8 mouse cellular contexts compared by ENCODE assay signal in the genomic region with DNA sequence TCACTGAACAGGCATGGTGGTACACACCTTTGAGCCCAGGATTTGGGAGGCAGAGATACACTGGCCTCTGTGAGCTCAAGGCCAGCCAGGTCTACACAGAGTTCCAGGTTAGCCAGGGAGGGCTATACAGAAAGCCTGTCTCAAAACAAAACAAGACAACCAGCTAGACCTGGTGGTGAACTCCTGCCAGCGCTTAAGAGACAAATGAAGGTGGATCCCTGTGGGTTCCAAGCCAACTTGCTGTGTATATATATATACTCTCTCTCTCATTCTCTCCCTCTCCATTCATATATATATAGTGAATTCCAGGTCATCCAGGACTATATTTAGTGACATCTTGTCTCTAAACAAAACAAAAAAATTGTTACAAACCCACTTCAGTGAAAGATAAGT. TPM values are rescaled to one million over a fixed set of nuclear protein-coding genes. Genes with fewer than 3 reads are reported as not detected.
DNase-seq lines count a peak whose midpoint lies in the region; ATAC-seq and TF ChIP-seq lines count a peak whose summit lies in the region.

No protein-coding gene starts in this region.

- peak overlapping the region; percentile 81 for H3K9ac ChIP-seq in lung, embryonic 14.5 days
- H3K9ac ChIP-seq in embryonic facial prominence, embryonic 12.5 days: peak overlapping the region; percentile 76
- peak overlapping the region; percentile 67; the same call in 1 of the 2 replicates for H3K9ac ChIP-seq in neural tube, embryonic 14.5 days (replicated peaks; ENCODE audit: low read depth, low read length)

- no peak for TF ChIP-seq CTCF in lung, embryonic 14.5 days (IDR thresholded peaks at IDR 0.05; ENCODE audit: low read depth)

- H3K4me2 ChIP-seq in lung, embryonic 14.5 days: peak overlapping the region; percentile 88
- H3K4me2 ChIP-seq in embryonic facial prominence, embryonic 12.5 days (replicated peaks): peak overlapping the region; percentile 76
- H3K4me2 ChIP-seq in neural tube, embryonic 14.5 days (ENCODE audit: low read depth, low read length): peak overlapping the region; percentile 64

- H3K36me3 ChIP-seq in lung, embryonic 14.5 days (ENCODE audit: insufficient read depth): peaks cover 22% of the 10 kb centered on the region; the same call in 1 of the 2 replicates
- H3K36me3 ChIP-seq in embryonic facial prominence, embryonic 12.5 days: peaks cover 30% of the 10 kb centered on the region
- peaks cover 46% of the 10 kb centered on the region for H3K36me3 ChIP-seq in limb, embryonic 10.5 days
- peaks cover 3% of the 10 kb centered on the region for H3K36me3 ChIP-seq in neural tube, embryonic 14.5 days (ENCODE audit: control insufficient read depth, insufficient read depth, low read length)

- no peak for DNase-seq in lung, embryonic 14.5 days
- DNase-seq in lung, postnatal 4 days: no peak
- no peak for DNase-seq in limb, embryonic 10.5 days (ENCODE audit: low spot score)
- no peak for DNase-seq in right cerebral cortex, postnatal 10 days (ENCODE audit: low spot score in 2 of 2)
- no peak for DNase-seq in left cerebral cortex, postnatal 4 days
- DNase-seq in right cerebral cortex, postnatal 36 days (ENCODE audit: low spot score in 2 of 2): no peak

- no peaks in the 10 kb centered on the region for H3K9me3 ChIP-seq in lung, embryonic 14.5 days (ENCODE audit: low read depth, low read length)
- no peaks in the 10 kb centered on the region for H3K9me3 ChIP-seq in embryonic facial prominence, embryonic 12.5 days
- H3K9me3 ChIP-seq in limb, embryonic 10.5 days (replicated peaks): no peaks in the 10 kb centered on the region
- no peaks in the 10 kb centered on the region for H3K9me3 ChIP-seq in neural tube, embryonic 14.5 days (ENCODE audit: control insufficient read depth, low read length)

- H3K4me3 ChIP-seq in lung, embryonic 14.5 days (ENCODE audit: low read depth, low read length): peak overlapping the region; percentile 81
- peak overlapping the region; percentile 70 for H3K4me3 ChIP-seq in embryonic facial prominence, embryonic 12.5 days
- H3K4me3 ChIP-seq in limb, embryonic 10.5 days: peak overlapping the region; percentile 89
- H3K4me3 ChIP-seq in neural tube, embryonic 14.5 days (ENCODE audit: low read depth, low read length): peak overlapping the region; percentile 54

- no peak for ATAC-seq in lung, embryonic 14.5 days (ENCODE audit: insufficient read depth)
- ATAC-seq in embryonic facial prominence, embryonic 12.5 days (ENCODE audit: insufficient number of reproducible peaks, insufficient read depth, low FRiP score, low TSS enrichment): no peak
- ATAC-seq in neural tube, embryonic 14.5 days (ENCODE audit: low read depth): no peak

- 50% methylated on average over 1 of the region's 1 CpGs for WGBS in lung, embryonic 14.5 days
- 57% methylated on average over 1 of the region's 1 CpGs for WGBS in embryonic facial prominence, embryonic 12.5 days
- WGBS in limb, embryonic 10.5 days: 55% methylated on average over 1 of the region's 1 CpGs
- 59% methylated on average over 1 of the region's 1 CpGs for WGBS in neural tube, embryonic 14.5 days

- H3K4me1 ChIP-seq in lung, embryonic 14.5 days (ENCODE audit: insufficient read depth): peaks cover 5% of the 10 kb centered on the region
- H3K4me1 ChIP-seq in embryonic facial prominence, embryonic 12.5 days: peaks cover 13% of the 10 kb centered on the region; the same call in 1 of the 2 replicates
- peaks cover 20% of the 10 kb centered on the region for H3K4me1 ChIP-seq in limb, embryonic 10.5 days
- peaks cover 16% of the 10 kb centered on the region for H3K4me1 ChIP-seq in neural tube, embryonic 14.5 days (ENCODE audit: control insufficient read depth, insufficient read depth, low read length)

- no peak overlapping the region for H3K27ac ChIP-seq in lung, embryonic 14.5 days (ENCODE audit: low read depth)
- no peak overlapping the region; the same call in 1 of the 2 replicates for H3K27ac ChIP-seq in embryonic facial prominence, embryonic 12.5 days
- H3K27ac ChIP-seq in limb, embryonic 10.5 days: peak overlapping the region; percentile 91; the same call in 1 of the 2 replicates
- H3K27ac ChIP-seq in neural tube, embryonic 14.5 days (ENCODE audit: low read depth, low read length): no peak overlapping the region

- H3K27me3 ChIP-seq in lung, embryonic 14.5 days (ENCODE audit: insufficient read depth, low read length): no peaks in the 10 kb centered on the region
- H3K27me3 ChIP-seq in embryonic facial prominence, embryonic 12.5 days: no peaks in the 10 kb centered on the region
- H3K27me3 ChIP-seq in limb, embryonic 10.5 days (ENCODE audit: low read depth, poor library complexity, severe bottlenecking): no peaks in the 10 kb centered on the region
- no peaks in the 10 kb centered on the region for H3K27me3 ChIP-seq in neural tube, embryonic 14.5 days (ENCODE audit: control insufficient read depth, insufficient read depth, low read length)

- intact Hi-C loops in left cerebral cortex, postnatal 4 days (cut with DNase I): no loop called here

RNA-seq across cellular contexts. Expression of gene Acot8, which starts 0.8 kb away (rescaled TPM):
- polyA plus RNA-seq in lung, embryonic 14.5 days (2014; fragmentation: Nextera tagmentation; extraction: Ambion mirVana): 16.2 and 17.8 TPM in 2 replicates
- polyA plus RNA-seq in embryonic facial prominence, embryonic 12.5 days (2016; fragmentation: Nextera tagmentation; extraction: Ambion mirVana): 16.8 and 16.9 TPM in 2 replicates
- polyA plus RNA-seq in limb, embryonic 10.5 days (2016; fragmentation: Nextera tagmentation; extraction: Ambion mirVana): 14.7 and 18.4 TPM in 2 replicates
- 21.0 and 24.2 TPM in 2 replicates for polyA plus RNA-seq in neural tube, embryonic 14.5 days (2014; fragmentation: Nextera tagmentation; extraction: Ambion mirVana)
- total RNA-seq in left cerebral cortex, postnatal 4 days (2021): 10 to 100 TPM; 20.6 to 20.8 TPM

RNA-seq across cellular contexts. Expression of gene Zswim3, which starts 1.0 kb away (rescaled TPM):
- polyA plus RNA-seq in lung, embryonic 14.5 days (2014; fragmentation: Nextera tagmentation; extraction: Ambion mirVana): 6.7 and 7.0 TPM in 2 replicates
- polyA plus RNA-seq in embryonic facial prominence, embryonic 12.5 days (2016; fragmentation: Nextera tagmentation; extraction: Ambion mirVana): 9.0 and 9.5 TPM in 2 replicates
- polyA plus RNA-seq in limb, embryonic 10.5 days (2016; fragmentation: Nextera tagmentation; extraction: Ambion mirVana): 9.1 and 9.9 TPM in 2 replicates
- polyA plus RNA-seq in neural tube, embryonic 14.5 days (2014; fragmentation: Nextera tagmentation; extraction: Ambion mirVana): 16.9 and 19.0 TPM in 2 replicates
- 1 to 10 TPM; 6.9 to 8.0 TPM for total RNA-seq in left cerebral cortex, postnatal 4 days (2021)

RNA-seq across cellular contexts. Expression of gene Snx21, which starts 18.3 kb away (rescaled TPM):
- polyA plus RNA-seq in lung, embryonic 14.5 days (2014; fragmentation: Nextera tagmentation; extraction: Ambion mirVana): 19.1 and 21.3 TPM in 2 replicates
- 18.3 and 19.6 TPM in 2 replicates for polyA plus RNA-seq in embryonic facial prominence, embryonic 12.5 days (2016; fragmentation: Nextera tagmentation; extraction: Ambion mirVana)
- 9.0 and 12.2 TPM in 2 replicates for polyA plus RNA-seq in limb, embryonic 10.5 days (2016; fragmentation: Nextera tagmentation; extraction: Ambion mirVana)
- polyA plus RNA-seq in neural tube, embryonic 14.5 days (2014; fragmentation: Nextera tagmentation; extraction: Ambion mirVana): 31.6 and 41.1 TPM in 2 replicates
- total RNA-seq in left cerebral cortex, postnatal 4 days (2021): 10 to 100 TPM; 52.8 to 56.9 TPM

RNA-seq across cellular contexts. Expression of gene Zswim1, which starts 18.6 kb away (rescaled TPM):
- polyA plus RNA-seq in lung, embryonic 14.5 days (2014; fragmentation: Nextera tagmentation; extraction: Ambion mirVana): 20.8 and 21.1 TPM in 2 replicates
- polyA plus RNA-seq in embryonic facial prominence, embryonic 12.5 days (2016; fragmentation: Nextera tagmentation; extraction: Ambion mirVana): 17.9 and 20.8 TPM in 2 replicates
- polyA plus RNA-seq in limb, embryonic 10.5 days (2016; fragmentation: Nextera tagmentation; extraction: Ambion mirVana): 24.3 and 24.6 TPM in 2 replicates
- 28.1 and 29.3 TPM in 2 replicates for polyA plus RNA-seq in neural tube, embryonic 14.5 days (2014; fragmentation: Nextera tagmentation; extraction: Ambion mirVana)
- total RNA-seq in left cerebral cortex, postnatal 4 days (2021): 10 to 100 TPM; 17.5 to 17.8 TPM

RNA-seq across cellular contexts. Expression of gene Tnnc2, which starts 24.1 kb away (rescaled TPM):
- not detected in 2 replicates for polyA plus RNA-seq in lung, embryonic 14.5 days (2014; fragmentation: Nextera tagmentation; extraction: Ambion mirVana)
- 31.7 and 40.6 TPM in 2 replicates for polyA plus RNA-seq in embryonic facial prominence, embryonic 12.5 days (2016; fragmentation: Nextera tagmentation; extraction: Ambion mirVana)
- 0.79 and 1.3 TPM in 2 replicates for polyA plus RNA-seq in limb, embryonic 10.5 days (2016; fragmentation: Nextera tagmentation; extraction: Ambion mirVana)
- polyA plus RNA-seq in neural tube, embryonic 14.5 days (2014; fragmentation: Nextera tagmentation; extraction: Ambion mirVana): 1.9 and 6.4 TPM in 2 replicates
- total RNA-seq in left cerebral cortex, postnatal 4 days (2021): not detected
